Mouse (Mus musculus): ENCODE measurements around the gene H2-T22.
"Not testable (repeated sequence)": the region's sequence is repeated elsewhere in the genome, so short reads cannot be mapped to it uniquely, and the experiment has no call there.

The H2-T22 gene

GRCm38 (mm10) chr17:36028879-36029619, 13.5 kb downstream of the H2-T22 start:
- DNase-seq: no peak

GRCm38 (mm10) chr17:36027663-36028062, 14.9 kb downstream of the H2-T22 start:
- DNase-seq: no peak

- DNase-seq: no peak
Measured at GRCm38 (mm10) chr17:36025901-36026300, 16.6 kb downstream of the H2-T22 start.

DNA sequence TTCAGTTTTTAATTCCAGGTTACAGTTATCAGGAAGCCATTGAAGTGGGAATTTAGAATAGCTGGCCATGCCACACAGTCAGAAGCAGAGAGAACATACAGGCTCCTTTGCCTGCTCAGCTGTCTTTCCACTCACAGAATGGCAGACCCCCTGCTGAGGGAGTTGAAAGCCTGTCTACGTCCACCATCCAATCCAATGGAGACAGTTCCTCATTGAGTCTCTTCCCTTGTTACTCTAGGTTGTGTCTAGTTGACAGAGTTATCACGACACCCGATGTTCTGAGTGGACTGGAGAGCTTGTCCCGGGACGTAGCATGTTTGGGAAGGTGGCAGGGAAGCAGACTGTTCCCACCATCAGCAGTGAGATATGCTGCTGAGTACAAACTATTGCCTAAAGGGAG, 17.4 kb downstream of the H2-T22 start:
- DNase-seq: no peak

DNA sequence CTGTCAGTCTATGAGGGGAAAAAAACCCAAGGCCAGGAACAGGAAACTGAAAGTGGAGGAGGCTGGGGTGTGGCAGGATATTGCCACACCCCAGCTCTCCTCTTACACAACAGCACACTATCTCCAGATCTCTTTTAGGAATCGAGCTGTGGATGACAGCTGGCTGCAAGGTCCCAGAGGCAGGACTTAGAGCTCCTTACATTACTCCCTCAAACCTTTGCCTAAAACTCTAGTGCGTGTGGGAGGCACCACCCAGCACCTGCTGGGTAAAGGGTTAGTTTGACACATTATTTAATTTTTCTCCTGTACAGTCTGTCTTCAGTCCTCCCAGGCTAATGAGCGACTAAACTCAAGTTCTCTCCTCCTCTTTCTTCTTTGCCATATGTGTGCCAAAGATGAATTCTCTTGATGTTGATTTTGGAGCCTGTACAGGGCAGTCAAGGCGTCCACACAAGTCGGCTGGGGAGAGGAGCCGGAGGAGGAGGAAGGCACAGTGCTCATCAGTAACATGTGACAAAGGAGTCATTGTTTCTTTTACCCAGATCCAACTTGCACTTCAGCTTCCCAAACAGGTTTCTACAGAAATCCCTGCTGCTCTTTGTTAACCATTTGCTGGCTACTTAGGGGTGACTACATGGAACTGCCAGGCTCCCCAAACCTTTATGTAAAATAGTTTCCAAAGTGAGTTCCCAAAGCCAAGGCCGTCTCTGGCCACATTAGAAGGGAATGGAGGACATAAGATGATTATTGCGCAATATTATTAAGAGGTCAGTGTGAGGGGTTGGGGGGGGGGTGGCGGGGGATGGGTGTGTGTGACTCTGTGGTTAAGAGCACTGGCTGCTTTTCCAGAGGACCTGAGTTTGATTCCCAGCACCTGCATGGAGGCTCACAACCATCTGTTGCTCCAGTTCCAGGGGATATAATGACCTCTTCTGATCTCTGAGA, 18.6 kb downstream of the H2-T22 start:
- DNase-seq: no peak

DNA sequence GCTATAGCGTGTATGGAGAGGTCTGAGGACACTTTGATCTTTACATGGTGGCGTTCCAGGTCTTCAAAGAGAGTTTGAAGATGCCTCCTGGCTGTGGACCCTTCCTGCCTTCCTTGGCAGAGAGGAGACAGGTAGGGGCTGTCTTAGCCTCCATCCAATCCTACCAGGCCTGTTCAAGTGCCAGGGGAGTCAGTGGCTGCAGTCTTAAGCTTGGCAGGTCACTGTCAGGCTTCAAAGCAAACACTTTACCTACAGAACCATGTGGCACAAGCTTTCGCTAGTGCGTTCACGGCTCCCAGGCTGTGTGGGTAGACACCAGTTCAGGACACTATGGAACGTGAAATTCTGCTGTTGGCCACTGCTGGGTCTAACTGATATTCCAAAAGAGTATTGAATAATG, 19.6 kb downstream of the H2-T22 start:
- DNase-seq: no peak

GRCm38 (mm10) chr17:36022098-36022497, 20.4 kb downstream of the H2-T22 start:
- no peak for DNase-seq

DNA sequence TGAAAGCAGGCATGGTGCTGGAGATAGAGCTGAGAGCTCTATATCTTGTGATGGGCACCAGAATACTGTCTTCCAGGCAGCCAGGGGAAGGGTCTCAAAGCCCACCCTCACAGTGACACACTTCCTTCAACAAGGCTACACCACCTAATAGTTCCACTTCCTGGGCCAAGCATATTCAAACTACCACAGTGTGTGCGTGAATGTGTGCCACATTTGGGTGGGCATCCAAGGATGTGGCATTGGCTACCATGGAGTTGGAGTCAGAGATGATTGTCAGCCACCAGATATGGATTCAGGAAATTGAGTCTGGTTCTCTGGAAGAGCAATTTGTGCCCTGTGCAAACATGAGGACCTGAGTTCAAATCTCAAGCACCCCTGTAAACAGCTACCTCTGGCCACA, 21.2 kb downstream of the H2-T22 start:
- no peak for DNase-seq

GRCm38 (mm10) chr17:36020191-36021073, 22.1 kb downstream of the H2-T22 start, which contains the start of gene H2-T24:
H2-T24 (minus strand) TSS chr17:36020560.
- no peak for DNase-seq

GRCm38 (mm10) chr17:36019519-36019918, 23.0 kb downstream of the H2-T22 start:
- no peak for DNase-seq

- DNase-seq: no peak
Measured at GRCm38 (mm10) chr17:36018979-36019378, 23.6 kb downstream of the H2-T22 start.

GRCm38 (mm10) chr17:36017046-36017445, 25.5 kb downstream of the H2-T22 start:
- no peak for DNase-seq

- DNase-seq: no peak
Measured at GRCm38 (mm10) chr17:36014977-36015376, 27.6 kb downstream of the H2-T22 start.

DNA sequence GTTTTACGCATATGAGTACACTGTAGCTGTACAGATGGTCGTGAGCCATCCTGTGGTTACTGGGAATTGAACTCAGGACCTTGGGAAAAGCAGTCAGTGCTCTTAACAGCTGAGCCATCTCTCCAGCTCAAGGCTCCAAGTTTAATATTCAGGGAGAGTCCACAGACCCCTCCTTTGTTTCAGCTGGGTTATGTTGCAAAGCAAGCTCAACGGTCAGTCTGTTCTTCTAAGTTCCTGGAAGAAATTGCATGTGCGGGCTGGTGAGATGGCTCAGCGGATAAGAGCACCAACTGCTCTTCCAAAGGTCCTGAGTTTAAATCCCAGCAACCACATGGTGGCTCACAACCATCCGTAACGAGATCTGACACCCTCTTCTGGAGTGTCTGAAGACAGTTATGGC, 38.1 kb downstream of the H2-T22 start:
- DNase-seq: not testable (repeated sequence)

- DNase-seq: no peak
Measured at GRCm38 (mm10) chr17:36003331-36003730, 39.2 kb downstream of the H2-T22 start.

- no peak for DNase-seq
Measured at GRCm38 (mm10) chr17:36001966-36002365, 40.6 kb downstream of the H2-T22 start.

GRCm38 (mm10) chr17:36001121-36001897, 41.2 kb downstream of the H2-T22 start:
- no peak for DNase-seq

GRCm38 (mm10) chr17:36000349-36000748, 42.2 kb downstream of the H2-T22 start:
- no peak for DNase-seq

DNA sequence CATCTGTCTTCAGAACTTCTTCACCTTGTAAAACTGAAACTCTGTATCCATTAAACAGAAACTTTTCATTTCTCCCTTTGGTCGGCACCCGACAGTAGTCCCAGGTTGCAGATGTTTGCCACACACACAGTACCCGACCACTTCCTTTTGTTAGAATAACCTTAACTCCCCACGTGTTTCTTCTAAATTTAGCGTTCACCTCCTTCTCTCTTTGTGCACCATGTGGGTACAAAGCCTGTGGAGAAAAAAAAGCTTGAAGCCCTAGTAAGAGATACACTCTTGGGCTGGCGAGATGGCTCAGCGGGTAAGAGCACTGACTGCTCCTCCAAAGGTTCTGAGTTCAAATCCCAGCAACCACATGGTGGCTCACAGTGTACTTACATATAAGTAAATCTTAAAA, 43.2 kb downstream of the H2-T22 start:
- no peak for DNase-seq

GRCm38 (mm10) chr17:35998545-35999305, 43.8 kb downstream of the H2-T22 start:
- no peak for DNase-seq
